Comparison of ENCODE assay signal across 13 mouse cellular contexts in the genomic region with DNA sequence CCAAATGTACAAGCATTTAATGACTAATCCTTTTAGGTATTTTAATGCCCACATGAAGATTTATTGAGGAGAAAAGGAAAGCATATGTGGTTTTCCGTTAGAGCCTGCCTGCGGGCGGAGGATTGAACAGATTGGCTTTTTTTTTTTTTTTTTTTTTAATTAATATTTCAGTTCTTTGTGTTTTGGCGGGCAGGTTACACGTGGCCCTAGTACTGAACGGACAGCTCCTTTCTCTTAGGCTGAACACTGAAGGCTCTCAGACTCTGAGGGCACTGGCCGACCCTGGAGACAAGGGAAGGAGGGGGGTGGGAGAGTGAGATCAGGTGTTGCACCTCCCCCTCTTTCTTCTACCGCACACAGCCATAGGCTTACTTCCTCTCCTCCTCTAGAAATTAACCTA. TPM values are rescaled to one million over a fixed set of nuclear protein-coding genes. Genes with fewer than 3 reads are reported as not detected.
DNase-seq lines count a peak whose midpoint lies in the region; ATAC-seq and TF ChIP-seq lines count a peak whose summit lies in the region.
"Had no signal": no experiment of that assay in that cellular context is flagged by ENCODE, and none has a peak within 500 bp of the region (broad histone marks: within the 10 kb centered on the region; RNA-seq: fewer than 3 reads in every experiment).

No protein-coding gene starts in this region.

- no peak overlapping the region for H3K9ac ChIP-seq in hindbrain, postnatal 0 days (replicated peaks; ENCODE audit: low read length)
- no peak overlapping the region for H3K9ac ChIP-seq in neural tube, embryonic 13.5 days

- no peaks in the 10 kb centered on the region for H3K4me1 ChIP-seq in hindbrain, postnatal 0 days (ENCODE audit: insufficient read depth, low read length)
- peaks cover 5% of the 10 kb centered on the region; the same call in 1 of the 2 replicates for H3K4me1 ChIP-seq in neural tube, embryonic 13.5 days (replicated peaks)

- no peak for TF ChIP-seq CTCF in hindbrain, postnatal 0 days (IDR thresholded peaks at IDR 0.05; ENCODE audit: low read depth)

- no peaks in the 10 kb centered on the region for H3K27me3 ChIP-seq in hindbrain, postnatal 0 days (ENCODE audit: insufficient read depth, low read length)
- H3K27me3 ChIP-seq in neural tube, embryonic 13.5 days, result no peaks in the 10 kb centered on the region

- H3K4me3 ChIP-seq in hindbrain, postnatal 0 days (ENCODE audit: low read length), result no peak overlapping the region
- H3K4me3 ChIP-seq in neural tube, embryonic 13.5 days, result no peak overlapping the region

- no peaks in the 10 kb centered on the region for H3K9me3 ChIP-seq in hindbrain, postnatal 0 days (ENCODE audit: low read length)
- no peaks in the 10 kb centered on the region for H3K9me3 ChIP-seq in neural tube, embryonic 13.5 days

- H3K36me3 ChIP-seq in hindbrain, postnatal 0 days (ENCODE audit: insufficient read depth, low read length), result no peaks in the 10 kb centered on the region
- no peaks in the 10 kb centered on the region for H3K36me3 ChIP-seq in neural tube, embryonic 13.5 days

- peak; percentile 5 for DNase-seq in kidney, postnatal 10 days
- no peak for DNase-seq in kidney, postnatal 14 days
- DNase-seq in embryo, embryonic 11.5 days (ENCODE audit: low read depth, low spot score), result peak; percentile 32
- DNase-seq in hindbrain, postnatal 0 days (ENCODE audit: low spot score), result no peak
- no peak for DNase-seq in spleen, postnatal 36 days (ENCODE audit: low spot score in 2 of 2)
- no peak for DNase-seq in adrenal gland, postnatal 25 days
- DNase-seq in right cerebral cortex, adult 18-20 months, result no peak
- DNase-seq: adrenal gland, postnatal 10 days; cerebellum, adult 9-10 months; heart, adult 18-20 months; lung, adult 18-20 months had no signal

- peak overlapping the region; percentile 24; the same call in 1 of the 2 replicates for H3K4me2 ChIP-seq in hindbrain, postnatal 0 days (ENCODE audit: low read depth, low read length)
- peak overlapping the region; percentile 28 for H3K4me2 ChIP-seq in neural tube, embryonic 13.5 days

- no peak overlapping the region for H3K27ac ChIP-seq in hindbrain, postnatal 0 days
- H3K27ac ChIP-seq in neural tube, embryonic 13.5 days (replicated peaks), result no peak overlapping the region

- 0 out of 2 replicates have a peak, but pooled peaks have one; percentile 47 for ATAC-seq in hindbrain, postnatal 0 days
- ATAC-seq in neural tube, embryonic 13.5 days (ENCODE audit: low read depth), result peak; percentile 77

- 13% methylated on average over 8 of the region's 8 CpGs for WGBS in hindbrain, postnatal 0 days
- 10% methylated on average over 8 of the region's 8 CpGs for WGBS in neural tube, embryonic 13.5 days

RNA-seq across cellular contexts. Expression of gene Tfap2d, which starts 14.7 kb away (rescaled TPM):
- total RNA-seq in hindbrain, postnatal 0 days (2014; rRNA removed), result 1.0 and 2.4 TPM in 2 replicates
- 0.52 and 7.1 TPM in 2 replicates for polyA plus RNA-seq in hindbrain, postnatal 0 days (2015; fragmentation: Nextera tagmentation; extraction: Ambion mirVana)
- not detected in 2 replicates for polyA plus RNA-seq in neural tube, embryonic 13.5 days (2015; fragmentation: Nextera tagmentation; extraction: Ambion mirVana)
- not detected in 2 replicates for total RNA-seq in adrenal gland, postnatal 25 days (2021)
- total RNA-seq: adrenal gland, postnatal 10 days; heart, adult 18-20 months had no signal
- polyA plus RNA-seq: spleen, adult 2 months had no signal

Comparison
In these comparisons a context has a peak if more than half of its experiments do, and no peak if none do; other contexts are left out.
1. DNase-seq: peak in kidney, postnatal 10 days (single experiment) and embryo, embryonic 11.5 days (single experiment); none in kidney, postnatal 14 days (single experiment), hindbrain, postnatal 0 days (single experiment), spleen, postnatal 36 days (0 of 2), adrenal gland, postnatal 25 days (single experiment) and right cerebral cortex, adult 18-20 months (single experiment).